Mouse (Mus musculus): ENCODE measurements around the gene Tax1bp3. TPM values are rescaled to one million over a fixed set of nuclear protein-coding genes. Genes with fewer than 3 reads are reported as not detected.

The Tax1bp3 gene
- polyA plus RNA-seq, 1 experiment = 131 TPM

- no peak for DNase-seq (ENCODE audit: low spot score)
Measured at GRCm38 (mm10) chr11:73175612-73176011, 1.3 kb upstream of the Tax1bp3 start.

GRCm38 (mm10) chr11:73176186-73176585 is 697 bp upstream of the Tax1bp3 start:
- no peak for DNase-seq (ENCODE audit: low spot score)

- DNase-seq (ENCODE audit: low spot score) = peak; percentile 71
Measured at GRCm38 (mm10) chr11:73177509-73177875, 609 bp downstream of the Tax1bp3 start.

GRCm38 (mm10) chr11:73177895-73178294 is 1.0 kb downstream of the Tax1bp3 start:
- DNase-seq (ENCODE audit: low spot score) = no peak

GRCm38 (mm10) chr11:73185872-73186615 is 9.2 kb downstream of the Tax1bp3 start:
- DNase-seq (ENCODE audit: low spot score) = no peak

- no peak for DNase-seq (ENCODE audit: low spot score)
Measured at GRCm38 (mm10) chr11:73187231-73187630, 10.3 kb downstream of the Tax1bp3 start.

GRCm38 (mm10) chr11:73193047-73193446 is 16.2 kb downstream of the Tax1bp3 start:
- no peak for DNase-seq (ENCODE audit: low spot score)

GRCm38 (mm10) chr11:73194444-73194843 is 17.6 kb downstream of the Tax1bp3 start:
- no peak for DNase-seq (ENCODE audit: low spot score)

GRCm38 (mm10) chr11:73198190-73198589 is 21.3 kb downstream of the Tax1bp3 start:
- DNase-seq (ENCODE audit: low spot score) = no peak

GRCm38 (mm10) chr11:73198603-73199229 is 21.8 kb downstream of the Tax1bp3 start, which contains the start of gene Ctns:
Gene Ctns (minus strand): TSS chr11:73199042.
- no peak for DNase-seq (ENCODE audit: low spot score)

GRCm38 (mm10) chr11:73199230-73199712 is 22.4 kb downstream of the Tax1bp3 start, which contains the start of gene Shpk:
Gene Shpk (plus strand): TSS chr11:73199460.
- peak; percentile 79 for DNase-seq (ENCODE audit: low spot score)

- DNase-seq (ENCODE audit: low spot score) = no peak
Measured at GRCm38 (mm10) chr11:73199879-73200278, 23.0 kb downstream of the Tax1bp3 start.

GRCm38 (mm10) chr11:73201021-73201420 is 24.1 kb downstream of the Tax1bp3 start:
- DNase-seq (ENCODE audit: low spot score) = no peak

GRCm38 (mm10) chr11:73201597-73201996 is 24.7 kb downstream of the Tax1bp3 start:
- DNase-seq (ENCODE audit: low spot score) = no peak

- DNase-seq (ENCODE audit: low spot score) = no peak
Measured at GRCm38 (mm10) chr11:73203895-73204294, 27.0 kb downstream of the Tax1bp3 start.

GRCm38 (mm10) chr11:73205194-73205593 is 28.3 kb downstream of the Tax1bp3 start:
- DNase-seq (ENCODE audit: low spot score) = no peak

GRCm38 (mm10) chr11:73207621-73208020 is 30.7 kb downstream of the Tax1bp3 start:
- no peak for DNase-seq (ENCODE audit: low spot score)

GRCm38 (mm10) chr11:73213956-73214355 is 37.1 kb downstream of the Tax1bp3 start:
- DNase-seq (ENCODE audit: low spot score) = no peak

GRCm38 (mm10) chr11:73219671-73220070 is 42.8 kb downstream of the Tax1bp3 start:
- DNase-seq (ENCODE audit: low spot score) = no peak

GRCm38 (mm10) chr11:73220651-73221050 is 43.8 kb downstream of the Tax1bp3 start:
- no peak for DNase-seq (ENCODE audit: low spot score)

GRCm38 (mm10) chr11:73222846-73223245 is 46.0 kb downstream of the Tax1bp3 start:
- DNase-seq (ENCODE audit: low spot score) = no peak

- DNase-seq (ENCODE audit: low spot score) = no peak
Measured at GRCm38 (mm10) chr11:73223966-73224365, 47.1 kb downstream of the Tax1bp3 start.

GRCm38 (mm10) chr11:73225856-73226255 is 49.0 kb downstream of the Tax1bp3 start:
- no peak for DNase-seq (ENCODE audit: low spot score)
